Mouse (Mus musculus) c-Kit-positive CD71-positive TER-119-positive erythroid progenitor cells, embryonic 14.5 days (primary cell): ENCODE measurements around the gene Polr2b.

Source experiments
- DNase-seq: peaks from one replicate; pipeline ENCODE4 v3.0.0-alpha.2; 2013; ENCODE audit warnings: low spot score

The Polr2b gene

GRCm38 (mm10) chr5:77292803-77293522 lies 17.0 kb upstream of the Polr2b start:
- no peak for DNase-seq

- no peak for DNase-seq
These were observed 10.5 kb upstream of the Polr2b start for GRCm38 (mm10) chr5:77299486-77299885.

GRCm38 (mm10) chr5:77301296-77301903 lies 8.5 kb upstream of the Polr2b start:
- no peak for DNase-seq

- peak; percentile 66 for DNase-seq
These were observed 2.0 kb upstream of the Polr2b start for GRCm38 (mm10) chr5:77307821-77308553.

DNA sequence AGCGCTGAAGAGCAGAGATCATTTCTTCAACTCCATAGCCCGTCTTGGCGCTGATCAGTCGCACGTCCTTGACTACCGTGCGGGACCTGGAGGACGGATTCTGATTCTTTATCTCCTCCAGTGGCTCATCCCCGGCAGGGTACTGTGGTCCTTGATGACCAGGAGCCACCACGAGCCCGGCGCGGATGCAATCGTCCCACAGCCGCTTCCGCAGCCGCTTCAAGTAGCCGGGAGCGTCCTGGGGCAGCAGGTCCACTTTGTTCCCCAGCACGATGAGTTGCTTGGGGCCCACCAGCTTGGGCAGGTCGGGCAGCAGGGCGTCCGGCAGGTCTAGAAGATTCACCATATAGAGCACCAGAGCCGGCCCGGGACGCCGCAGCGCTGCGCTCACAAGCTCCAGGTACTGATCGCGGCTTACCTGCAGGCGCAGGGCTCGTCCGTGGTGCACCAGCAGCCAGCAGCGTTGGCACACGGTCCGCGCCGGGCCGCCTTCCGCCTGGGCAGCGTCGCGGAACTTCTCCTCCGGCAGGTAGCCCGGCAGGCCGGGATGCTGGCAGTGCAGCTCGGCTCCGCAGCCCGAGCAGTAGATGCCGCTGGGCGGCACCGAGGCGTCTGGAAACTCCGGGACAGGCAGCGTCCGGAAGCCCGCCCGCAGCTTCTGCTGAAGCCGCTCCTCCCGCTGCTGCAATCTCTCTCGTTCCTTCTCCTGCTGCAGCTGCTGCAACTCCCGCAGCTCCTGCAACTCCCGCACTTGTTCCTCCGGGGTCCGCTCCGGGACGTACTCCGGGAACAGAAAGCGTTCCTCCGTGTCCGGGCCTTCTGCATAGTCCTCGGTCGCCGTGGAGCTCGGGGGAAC lies 668 bp upstream of the Polr2b start:
- DNase-seq = peak; percentile 35

GRCm38 (mm10) chr5:77314206-77314605 lies 4.3 kb downstream of the Polr2b start:
- DNase-seq = no peak

DNA sequence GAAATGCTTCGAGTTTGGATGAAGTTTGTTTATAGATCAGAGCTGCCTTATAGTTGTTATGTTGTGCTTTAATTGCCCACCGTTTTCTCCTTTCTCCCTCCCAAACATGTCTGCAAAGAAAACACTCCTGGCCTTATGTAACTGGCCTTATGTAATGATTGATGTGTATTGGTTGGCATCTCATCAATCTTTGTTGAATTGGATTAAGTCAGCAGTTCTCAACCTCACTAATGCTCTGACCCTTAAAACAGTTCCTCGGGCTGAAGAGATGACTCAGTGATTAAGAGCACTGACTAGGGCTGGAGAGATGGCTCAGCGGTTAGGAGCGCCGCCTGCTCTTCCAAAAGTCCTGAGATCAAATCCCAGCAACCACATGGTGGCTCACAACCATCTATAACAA lies 5.0 kb downstream of the Polr2b start:
- DNase-seq = no peak

GRCm38 (mm10) chr5:77324936-77325335 lies 15.0 kb downstream of the Polr2b start:
- no peak for DNase-seq

DNA sequence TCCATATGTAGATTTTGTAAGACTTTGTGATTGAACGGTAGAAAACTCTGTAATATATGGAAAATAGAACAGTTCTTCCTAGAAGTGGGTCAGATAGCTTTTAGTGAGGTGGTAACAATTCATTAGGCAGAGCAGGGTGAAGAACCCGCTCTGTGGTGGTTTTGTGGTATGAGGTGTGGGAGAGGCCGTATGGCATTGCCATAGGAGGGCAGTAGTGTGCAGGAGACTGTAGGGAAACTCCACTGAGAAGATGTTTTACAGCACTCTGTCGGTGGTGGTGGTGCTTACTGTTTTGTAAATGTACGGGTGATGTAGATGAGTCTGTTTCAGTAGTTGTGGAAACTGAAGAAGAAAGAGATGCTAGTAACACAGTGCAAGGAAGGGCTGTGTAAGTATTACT lies 20.2 kb downstream of the Polr2b start:
- DNase-seq = no peak

GRCm38 (mm10) chr5:77340033-77340432 lies 30.1 kb downstream of the Polr2b start:
- DNase-seq = no peak

DNA sequence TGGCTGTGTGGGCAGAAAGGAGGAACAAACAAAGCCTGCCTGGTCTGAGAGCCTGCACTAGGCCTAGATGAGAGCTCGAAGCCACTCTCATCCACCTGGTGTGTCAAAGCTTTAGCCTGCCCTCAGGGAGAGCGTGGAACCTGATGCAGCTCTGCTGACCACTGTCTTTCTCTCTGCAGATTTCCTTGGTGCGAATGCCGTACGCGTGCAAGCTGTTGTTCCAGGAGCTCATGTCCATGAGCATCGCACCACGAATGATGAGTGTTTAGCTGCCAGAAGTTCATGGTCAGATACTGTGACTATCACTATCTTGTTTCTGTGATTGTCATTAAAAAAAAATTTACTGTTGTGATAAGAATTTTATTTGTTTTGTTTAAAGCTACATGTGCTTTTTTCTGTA lies 39.0 kb downstream of the Polr2b start:
- DNase-seq = no peak

DNA sequence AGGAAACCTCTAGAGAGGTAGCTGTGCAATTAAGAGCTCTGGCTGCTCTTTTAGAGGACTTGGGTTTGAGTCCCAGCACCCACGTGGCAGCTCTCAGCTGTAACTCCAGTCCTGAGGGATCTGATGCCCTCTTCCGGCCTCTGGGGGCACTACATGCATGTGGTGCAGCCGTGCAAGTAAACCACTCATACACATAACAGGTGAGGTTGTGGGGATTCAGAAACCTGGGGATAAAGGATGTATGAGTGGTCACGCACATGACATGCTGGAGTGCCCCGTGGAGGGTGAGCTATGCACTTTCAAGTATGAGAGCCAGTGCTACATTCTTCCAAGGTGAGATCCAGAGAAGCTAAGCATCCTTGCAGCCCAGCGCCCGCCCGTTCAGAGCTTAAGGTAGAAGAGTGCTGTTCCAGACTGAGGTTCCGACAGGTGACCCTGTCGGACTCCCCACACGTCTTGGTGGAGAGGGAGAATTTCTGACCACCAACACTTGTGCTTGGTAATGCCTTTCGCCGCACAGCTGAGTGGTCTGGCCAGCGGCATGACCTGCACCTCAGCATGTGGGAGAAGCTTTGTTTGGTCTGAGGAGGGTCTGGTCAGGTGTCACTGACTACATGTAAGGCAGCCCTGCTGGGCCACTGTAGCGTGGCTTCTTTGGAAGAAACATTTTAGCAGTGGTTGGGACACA lies 40.2 kb downstream of the Polr2b start:
- DNase-seq = no peak

GRCm38 (mm10) chr5:77351691-77352090 lies 41.7 kb downstream of the Polr2b start:
- DNase-seq = no peak

GRCm38 (mm10) chr5:77354361-77354787 lies 44.4 kb downstream of the Polr2b start:
- peak; percentile 67 for DNase-seq

DNA sequence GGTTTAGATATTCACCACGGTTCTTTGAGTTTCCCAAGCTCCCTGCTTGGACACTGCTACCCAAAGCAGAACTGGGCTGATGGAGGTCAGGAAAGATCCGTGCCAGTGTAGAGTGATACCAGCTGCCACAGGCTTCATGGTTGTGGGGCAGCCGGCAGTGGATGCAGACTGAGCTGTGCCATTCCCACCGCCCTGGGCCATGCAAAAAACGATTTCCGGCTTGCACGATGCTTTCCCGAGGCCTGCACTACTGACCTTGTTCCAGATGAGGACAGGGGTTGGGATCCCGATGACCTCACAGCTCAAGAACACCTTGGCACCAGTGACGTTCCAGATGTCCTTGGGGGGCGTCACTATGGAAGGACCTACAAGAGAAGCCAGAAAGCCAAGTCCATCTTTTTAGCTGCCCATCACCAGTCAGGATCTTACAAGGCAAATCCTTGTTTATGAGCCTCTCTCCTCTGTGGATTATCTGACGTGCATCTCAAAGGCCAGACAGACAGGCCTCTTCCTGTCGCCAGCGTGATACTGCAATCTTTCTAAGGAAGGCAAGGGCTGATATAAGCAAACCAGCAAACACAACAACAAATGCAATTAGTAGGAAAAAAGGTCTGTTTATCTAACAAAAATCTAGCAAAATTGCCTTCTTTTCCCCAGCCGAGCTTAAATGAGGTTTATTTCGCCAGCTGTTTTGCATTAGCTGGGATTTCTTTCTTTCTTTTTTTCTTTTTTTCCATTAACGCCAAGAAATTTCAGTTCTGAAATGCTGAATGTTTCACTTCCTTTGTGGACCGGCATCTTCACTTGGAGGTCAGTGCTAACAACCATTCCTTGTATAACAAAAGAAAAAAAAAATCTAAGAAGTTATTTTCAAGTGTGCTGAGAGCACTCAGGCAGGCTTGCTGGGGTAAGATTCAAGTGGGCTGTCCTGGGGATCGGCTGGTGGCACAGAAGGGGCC lies 45.6 kb downstream of the Polr2b start:
- DNase-seq = no peak

DNA sequence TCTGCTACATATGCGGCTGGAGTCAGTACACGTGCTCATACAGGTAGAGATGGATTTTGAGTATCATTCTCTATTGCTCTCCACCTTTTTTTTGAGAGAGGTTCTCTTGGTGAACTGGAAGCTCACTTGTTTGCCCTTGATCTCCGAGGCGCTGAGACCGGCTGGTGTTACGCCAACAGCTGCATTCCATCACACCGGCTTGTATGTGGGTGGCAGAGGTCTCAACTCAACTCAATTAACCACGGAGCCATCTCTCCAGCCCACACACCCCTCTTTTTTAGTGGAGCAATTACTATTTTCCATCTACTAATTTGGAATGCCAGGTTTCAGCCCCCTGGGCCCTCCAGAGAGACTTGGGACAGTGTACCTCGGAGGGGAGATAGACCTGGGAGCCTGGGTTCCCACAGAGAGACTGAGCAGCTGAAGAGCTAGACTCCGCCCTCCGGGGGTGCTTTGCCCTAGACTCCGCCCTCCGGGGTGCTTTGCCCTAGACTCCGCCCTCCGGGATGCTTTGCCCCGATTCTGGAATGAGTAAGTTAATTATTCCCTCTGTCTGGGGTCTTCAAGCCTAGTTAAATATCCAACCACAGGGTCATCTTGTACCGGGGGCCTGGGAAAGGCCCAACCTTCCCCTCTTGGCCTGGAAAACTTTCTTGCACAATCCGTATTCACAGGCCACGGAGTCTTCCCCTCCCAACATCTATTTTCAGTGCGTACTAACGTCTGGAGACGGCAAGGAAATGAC lies 47.6 kb downstream of the Polr2b start:
- peak; percentile 32 for DNase-seq

- no peak for DNase-seq
These were observed 48.4 kb downstream of the Polr2b start for GRCm38 (mm10) chr5:77358347-77358746.

DNA sequence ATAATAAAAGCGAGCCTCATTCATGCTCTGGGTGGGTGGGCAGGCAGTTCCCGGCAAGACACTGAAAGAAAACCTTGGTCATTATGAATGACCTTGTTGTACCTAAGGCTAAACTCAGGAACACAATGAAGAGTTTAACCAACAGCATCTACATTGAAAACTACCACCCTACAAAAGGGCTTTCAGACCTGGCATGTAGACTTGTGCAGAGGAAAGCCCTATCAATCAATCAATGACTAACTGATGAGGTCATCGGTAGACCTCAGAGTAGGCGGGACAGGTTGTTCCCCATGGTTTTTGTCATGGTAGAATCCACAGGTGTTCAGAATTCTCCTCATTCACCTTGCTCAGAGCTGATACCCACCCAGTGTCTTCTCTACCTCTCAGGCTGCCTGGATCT lies 50.0 kb downstream of the Polr2b start:
- no peak for DNase-seq

GRCm38 (mm10) chr5:77361006-77361405 lies 51.1 kb downstream of the Polr2b start:
- DNase-seq = no peak

GRCm38 (mm10) chr5:77362120-77362519 lies 52.2 kb downstream of the Polr2b start:
- no peak for DNase-seq
